Mouse (Mus musculus): ENCODE measurements around the gene Cpm. TPM values are rescaled to one million over a fixed set of nuclear protein-coding genes. Genes with fewer than 3 reads are reported as not detected.

Gene Cpm
- 1.4 and 1.7 TPM in 2 replicates for total RNA-seq (2014; rRNA removed)
- 0.76 and 0.80 TPM in 2 replicates for polyA plus RNA-seq (2012; rRNA removed)

- H3K9ac ChIP-seq (ENCODE audit: low read depth, low read length), result peak within 1 kb of the TSS; percentile 65
- peaks cover 3% of the 10 kb centered on the region; the same call in 1 of the 2 replicates for H3K27me3 ChIP-seq (ENCODE audit: control insufficient read depth, insufficient read depth, low read length)
- TF ChIP-seq POLR2A (IDR thresholded peaks at IDR 0.05; ENCODE audit: extremely low read depth, insufficient read depth, low read length) (peak; percentile 92), CTCF (IDR thresholded peaks at IDR 0.05; ENCODE audit: low read depth, low read length) (no peak)
- no peak for DNase-seq (ENCODE audit: extremely low read depth, low read depth, low spot score)
- no peak within 1 kb of the TSS for H3K27ac ChIP-seq (replicated peaks; ENCODE audit: insufficient read depth, low read depth, low read length)
- no peaks in the 10 kb centered on the region for H3K79me2 ChIP-seq (ENCODE audit: control insufficient read depth, insufficient read depth, low read length)
- no peaks in the 10 kb centered on the region for H3K36me3 ChIP-seq (ENCODE audit: control insufficient read depth, insufficient read depth, low read length)
- WGBS, result under 1% methylated on average over 73 of the region's 73 CpGs
- peak within 1 kb of the TSS; percentile 66 for H3K4me3 ChIP-seq (ENCODE audit: insufficient read depth, low read depth, low read length)
- H3K4me1 ChIP-seq (ENCODE audit: control insufficient read depth, insufficient read depth, low read length), result peaks cover 11% of the 10 kb centered on the region
Observed at GRCm38 (mm10) chr10:117629169-117629971, at the start of gene Cpm. Cpm (plus strand) TSS chr10:117629500.

- no peak overlapping the region for H3K4me3 ChIP-seq (ENCODE audit: insufficient read depth, low read depth, low read length)
- no peaks in the 10 kb centered on the region for H3K27me3 ChIP-seq (ENCODE audit: control insufficient read depth, insufficient read depth, low read length)
- 58% methylated on average over 9 of the region's 9 CpGs for WGBS
- H3K79me2 ChIP-seq (ENCODE audit: control insufficient read depth, insufficient read depth, low read length), result no peaks in the 10 kb centered on the region
- no peak overlapping the region for H3K9ac ChIP-seq (ENCODE audit: low read depth, low read length)
- TF ChIP-seq POLR2A (IDR thresholded peaks at IDR 0.05; ENCODE audit: extremely low read depth, insufficient read depth, low read length) (no peak), CTCF (IDR thresholded peaks at IDR 0.05; ENCODE audit: low read depth, low read length) (no peak)
- H3K27ac ChIP-seq (replicated peaks; ENCODE audit: insufficient read depth, low read depth, low read length), result no peak overlapping the region
- DNase-seq (ENCODE audit: extremely low read depth, low read depth, low spot score), result no peak
- no peaks in the 10 kb centered on the region for H3K4me1 ChIP-seq (ENCODE audit: control insufficient read depth, insufficient read depth, low read length)
- H3K36me3 ChIP-seq (ENCODE audit: control insufficient read depth, insufficient read depth, low read length), result no peaks in the 10 kb centered on the region
Observed at GRCm38 (mm10) chr10:117579771-117580284, 49.5 kb upstream of the Cpm start.

GRCm38 (mm10) chr10:117580405-117580804, 48.9 kb upstream of the Cpm start:
- no peaks in the 10 kb centered on the region for H3K79me2 ChIP-seq (ENCODE audit: control insufficient read depth, insufficient read depth, low read length)
- TF ChIP-seq CTCF (IDR thresholded peaks at IDR 0.05; ENCODE audit: low read depth, low read length) (no peak), POLR2A (IDR thresholded peaks at IDR 0.05; ENCODE audit: extremely low read depth, insufficient read depth, low read length) (no peak)
- H3K27ac ChIP-seq (replicated peaks; ENCODE audit: insufficient read depth, low read depth, low read length), result no peak overlapping the region
- no peaks in the 10 kb centered on the region for H3K4me1 ChIP-seq (ENCODE audit: control insufficient read depth, insufficient read depth, low read length)
- DNase-seq (ENCODE audit: extremely low read depth, low read depth, low spot score), result no peak
- H3K4me3 ChIP-seq (ENCODE audit: insufficient read depth, low read depth, low read length), result no peak overlapping the region
- WGBS, result 92% methylated on average over 5 of the region's 5 CpGs
- H3K9ac ChIP-seq (ENCODE audit: low read depth, low read length), result no peak overlapping the region
- H3K36me3 ChIP-seq (ENCODE audit: control insufficient read depth, insufficient read depth, low read length), result no peaks in the 10 kb centered on the region
- H3K27me3 ChIP-seq (ENCODE audit: control insufficient read depth, insufficient read depth, low read length), result no peaks in the 10 kb centered on the region

GRCm38 (mm10) chr10:117581007-117581752, 48.1 kb upstream of the Cpm start:
- TF ChIP-seq POLR2A (IDR thresholded peaks at IDR 0.05; ENCODE audit: extremely low read depth, insufficient read depth, low read length), result no peak
- no peak for TF ChIP-seq CTCF (IDR thresholded peaks at IDR 0.05; ENCODE audit: low read depth, low read length)
- 92% methylated on average over 11 of the region's 11 CpGs for WGBS
- H3K4me3 ChIP-seq (ENCODE audit: insufficient read depth, low read depth, low read length), result no peak overlapping the region

GRCm38 (mm10) chr10:117581753-117582062, 47.6 kb upstream of the Cpm start:
- Histone ChIP-seq H3K79me2 (ENCODE audit: control insufficient read depth, insufficient read depth, low read length) (no peaks in the 10 kb centered on the region), H3K4me3 (ENCODE audit: insufficient read depth, low read depth, low read length) (no peak overlapping the region), H3K4me1 (ENCODE audit: control insufficient read depth, insufficient read depth, low read length) (peaks cover 1% of the 10 kb centered on the region; the same call in 1 of the 2 replicates), H3K27ac (replicated peaks; ENCODE audit: insufficient read depth, low read depth, low read length) (no peak overlapping the region), H3K27me3 (ENCODE audit: control insufficient read depth, insufficient read depth, low read length) (no peaks in the 10 kb centered on the region), H3K9ac (ENCODE audit: low read depth, low read length) (no peak overlapping the region), H3K36me3 (ENCODE audit: control insufficient read depth, insufficient read depth, low read length) (no peaks in the 10 kb centered on the region)
- no peak for DNase-seq (ENCODE audit: extremely low read depth, low read depth, low spot score)
- 89% methylated on average over 3 of the region's 3 CpGs for WGBS
- no peak for TF ChIP-seq POLR2A (IDR thresholded peaks at IDR 0.05; ENCODE audit: extremely low read depth, insufficient read depth, low read length)
- no peak for TF ChIP-seq CTCF (IDR thresholded peaks at IDR 0.05; ENCODE audit: low read depth, low read length)

More at GRCm38 (mm10) chr10:117581007-117581752, 48.1 kb upstream of the Cpm start:
- Histone ChIP-seq H3K4me1 (ENCODE audit: control insufficient read depth, insufficient read depth, low read length) (peaks cover 1% of the 10 kb centered on the region; the same call in 1 of the 2 replicates), H3K27ac (replicated peaks; ENCODE audit: insufficient read depth, low read depth, low read length) (no peak overlapping the region), H3K79me2 (ENCODE audit: control insufficient read depth, insufficient read depth, low read length) (no peaks in the 10 kb centered on the region), H3K9ac (ENCODE audit: low read depth, low read length) (no peak overlapping the region), H3K36me3 (ENCODE audit: control insufficient read depth, insufficient read depth, low read length) (no peaks in the 10 kb centered on the region), H3K27me3 (ENCODE audit: control insufficient read depth, insufficient read depth, low read length) (no peaks in the 10 kb centered on the region)
- no peak for DNase-seq (ENCODE audit: extremely low read depth, low read depth, low spot score)

Data from liver, adult 2 months (tissue).